Mouse (Mus musculus) A20 (cell line): ENCODE data around the gene Slc51a.

Experiments used
- DNase-seq: peaks from one replicate; pipeline ENCODE4 v3.0.0-alpha.2; 2011; ENCODE audit warnings: low read depth, low spot score

Slc51a gene

DNA sequence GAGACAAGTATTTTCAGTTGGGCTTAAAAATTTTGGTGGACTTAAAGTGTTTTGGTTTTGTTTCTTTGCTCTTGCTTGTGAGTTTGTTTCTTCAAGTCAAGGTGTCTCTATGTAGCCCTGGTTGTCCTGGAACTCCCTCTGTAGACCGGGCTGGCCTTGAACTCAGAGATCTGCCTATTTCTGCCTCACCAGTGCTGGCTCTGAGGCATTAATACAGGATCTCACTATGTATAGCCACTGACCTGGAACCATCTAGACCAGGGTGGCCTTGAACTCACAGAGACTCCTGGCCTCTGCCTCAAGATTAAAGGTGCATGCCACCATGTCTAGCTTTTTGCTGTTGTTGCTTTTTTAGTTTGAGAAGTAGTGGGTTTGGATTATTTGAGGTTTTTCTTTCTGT, 55.8 kb downstream of the Slc51a start:
- DNase-seq, result no peak

GRCm38 (mm10) chr16:32431047-32431591, 56.6 kb downstream of the Slc51a start:
- DNase-seq, result no peak

GRCm38 (mm10) chr16:32430474-32431046, 57.1 kb downstream of the Slc51a start, which contains the start of gene Pcyt1a:
TSS of gene Pcyt1a (plus strand) at chr16:32430921.
- DNase-seq, result peak; percentile 92

DNA sequence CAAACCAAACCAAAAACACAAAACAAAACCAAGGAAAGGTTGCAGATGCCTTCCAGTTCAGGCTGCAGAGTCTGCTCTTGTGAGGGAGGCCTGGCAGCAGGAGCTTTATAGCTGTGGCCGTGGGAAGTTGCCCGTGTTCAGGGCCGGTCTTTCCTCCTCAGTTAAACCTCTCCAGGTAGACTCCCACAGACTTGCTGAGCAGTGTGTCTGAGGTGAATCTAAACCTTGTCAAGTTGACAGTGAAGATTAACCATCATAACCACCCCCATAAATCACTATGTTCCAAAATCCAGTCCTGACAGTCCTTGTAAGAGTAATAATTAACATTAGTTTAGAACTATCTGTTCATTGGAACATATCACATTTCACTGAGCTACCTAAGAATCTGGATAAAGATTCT, 60.2 kb downstream of the Slc51a start:
- DNase-seq, result no peak
